Mouse (Mus musculus) G1E (cell line): ENCODE measurements around the gene D6Ertd527e. TPM values are rescaled to one million over a fixed set of nuclear protein-coding genes. Genes with fewer than 3 reads are reported as not detected.

ENCODE experiments used
- ATAC-seq: 2 replicates; pipeline ENCODE4 v1.8.0; 2016; ENCODE audit warnings: mild to moderate bottlenecking; ENCODE audit not compliant: insufficient number of reproducible peaks, poor library complexity, low FRiP score, severe bottlenecking; ENCODE audit errors: extremely low read depth
- DNase-seq: peaks from one replicate; pipeline ENCODE4 v3.0.0; 2012; ENCODE audit warnings: low spot score
- H3K27me3 ChIP-seq: 2 replicates; pipeline ENCODE4 v1.6.1; 2012; ENCODE audit warnings: mild to moderate bottlenecking, low read length, inconsistent platforms; ENCODE audit not compliant: insufficient read depth
- H3K36me3 ChIP-seq: replicated peaks from 2 replicates; pipeline ENCODE3; 2012; ENCODE audit warnings: mild to moderate bottlenecking, inconsistent platforms
- H3K4me1 ChIP-seq: 2 replicates; pipeline ENCODE4 v1.6.1; 2012; ENCODE audit warnings: low read depth, low read length, inconsistent platforms, mixed read lengths; ENCODE audit not compliant: insufficient read depth
- H3K4me3 ChIP-seq: 2 replicates; pipeline ENCODE4 v1.5.1; 2012; ENCODE audit warnings: low read depth, mild to moderate bottlenecking, inconsistent platforms, low read length, moderate library complexity, mixed read lengths
- H3K9me3 ChIP-seq: replicated peaks from 2 replicates; pipeline ENCODE4 v1.6.1; 2012; ENCODE audit warnings: inconsistent platforms
- CTCF ChIP-seq: IDR thresholded peaks from 2 replicates; pipeline ENCODE4 v1.5.1; 2012; ENCODE audit warnings: low read depth, low read length, inconsistent platforms, mixed read lengths
- GATA1 ChIP-seq: IDR thresholded peaks from 2 replicates; pipeline ENCODE4 v1.6.1; 2012; ENCODE audit warnings: borderline replicate concordance, low read length, inconsistent platforms, mixed read lengths
- GATA2 ChIP-seq: IDR thresholded peaks from 2 replicates; pipeline ENCODE4 v1.6.1; 2012; ENCODE audit warnings: low read depth, low read length, inconsistent platforms, borderline replicate concordance
- POLR2AphosphoS5 ChIP-seq: IDR thresholded peaks from 2 replicates; pipeline ENCODE4 v1.6.1; 2012; ENCODE audit warnings: low read depth, low read length, inconsistent platforms; ENCODE audit not compliant: insufficient replicate concordance
- TAL1 ChIP-seq: conservative IDR thresholded peaks from 2 replicates; pipeline ENCODE4 v1.6.1; 2012; ENCODE audit warnings: low read depth, low read length, inconsistent platforms, mixed read lengths
- polyA plus RNA-seq: library from polyadenylated mRNA; stranded (reverse); fragments of >175 nt; gene quantifications from 2 replicates; pipeline ENCODE4 v1.2.3, GENCODE M21; 2012
- total RNA-seq, 2 experiments: library from RNA; stranded (forward) in 1 of 2; stranded (reverse) in 1 of 2; fragments of 200-1000 nt in 1 of 2; fragments of >200 nt in 1 of 2; fragmentation: Nextera tagmentation in 1 of 2; gene quantifications; 2 replicates each; pipeline ENCODE4 v1.2.3; 2014 to 2017

The D6Ertd527e gene
- total and polyA plus RNA-seq, 3 experiments, result 0.14 to 0.16 TPM; not detected in 1

- H3K4me3 ChIP-seq, result no peak overlapping the region
- peaks cover 40% of the 10 kb centered on the region for H3K27me3 ChIP-seq
- no peaks in the 10 kb centered on the region for H3K36me3 ChIP-seq
- DNase-seq, result no peak
- TF ChIP-seq CTCF, result no peak
- no peak for TF ChIP-seq TAL1
- no peak for TF ChIP-seq GATA2
- H3K9me3 ChIP-seq, result peaks cover 5% of the 10 kb centered on the region; the same call in 1 of the 2 replicates
- H3K4me1 ChIP-seq, result no peaks in the 10 kb centered on the region
- no peak for ATAC-seq
Observed at GRCm38 (mm10) chr6:87130628-87131027, 26.1 kb downstream of the D6Ertd527e start.

GRCm38 (mm10) chr6:87131078-87131477 is 26.5 kb downstream of the D6Ertd527e start:
- no peak overlapping the region for H3K4me3 ChIP-seq
- H3K9me3 ChIP-seq, result peaks cover 5% of the 10 kb centered on the region; the same call in 1 of the 2 replicates
- no peaks in the 10 kb centered on the region for H3K4me1 ChIP-seq
- TF ChIP-seq CTCF (no peak), POLR2AphosphoS5 (no peak), TAL1 (no peak), GATA1 (no peak), GATA2 (no peak)
- ATAC-seq (no peak), DNase-seq (no peak)
- H3K36me3 ChIP-seq, result no peaks in the 10 kb centered on the region
- peaks cover 39% of the 10 kb centered on the region for H3K27me3 ChIP-seq

DNA sequence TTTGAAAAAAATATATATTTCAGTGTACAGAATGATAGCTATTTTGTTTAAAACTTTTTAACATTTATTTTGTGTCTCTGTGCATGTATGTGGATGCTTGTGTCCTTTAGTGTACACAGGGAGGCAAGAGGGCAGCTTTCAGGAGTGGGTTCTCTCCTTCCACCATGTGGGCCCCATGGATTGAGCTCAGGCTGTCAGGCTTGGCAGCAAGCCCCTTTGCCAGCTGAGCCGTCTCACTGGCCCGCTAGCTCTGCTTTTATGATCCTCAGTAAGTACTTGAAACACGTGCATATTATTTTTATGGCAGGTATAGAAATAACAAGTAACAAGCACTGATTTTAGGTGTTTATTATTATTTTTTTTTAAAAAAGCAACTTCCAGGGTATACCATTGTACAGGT is 29.0 kb downstream of the D6Ertd527e start:
- Histone ChIP-seq H3K4me3 (no peak overlapping the region), H3K27me3 (peaks cover 32% of the 10 kb centered on the region), H3K36me3 (no peaks in the 10 kb centered on the region), H3K4me1 (peaks cover 4% of the 10 kb centered on the region), H3K9me3 (peaks cover 5% of the 10 kb centered on the region; the same call in 1 of the 2 replicates)
- DNase-seq (no peak), ATAC-seq (no peak)
- no peak for TF ChIP-seq GATA1
- TF ChIP-seq CTCF, result no peak
- no peak for TF ChIP-seq GATA2
- TF ChIP-seq TAL1, result no peak
- TF ChIP-seq POLR2AphosphoS5, result no peak

GRCm38 (mm10) chr6:87133966-87134546 is 29.5 kb downstream of the D6Ertd527e start:
- H3K4me3 ChIP-seq, result no peak overlapping the region
- ATAC-seq (no peak), DNase-seq (no peak)
- H3K4me1 ChIP-seq, result peaks cover 7% of the 10 kb centered on the region
- no peak for TF ChIP-seq POLR2AphosphoS5
- no peak for TF ChIP-seq CTCF
- no peak for TF ChIP-seq GATA1
- no peak for TF ChIP-seq GATA2
- H3K27me3 ChIP-seq, result peaks cover 29% of the 10 kb centered on the region
- peaks cover 5% of the 10 kb centered on the region; the same call in 1 of the 2 replicates for H3K9me3 ChIP-seq
- H3K36me3 ChIP-seq, result no peaks in the 10 kb centered on the region

DNA sequence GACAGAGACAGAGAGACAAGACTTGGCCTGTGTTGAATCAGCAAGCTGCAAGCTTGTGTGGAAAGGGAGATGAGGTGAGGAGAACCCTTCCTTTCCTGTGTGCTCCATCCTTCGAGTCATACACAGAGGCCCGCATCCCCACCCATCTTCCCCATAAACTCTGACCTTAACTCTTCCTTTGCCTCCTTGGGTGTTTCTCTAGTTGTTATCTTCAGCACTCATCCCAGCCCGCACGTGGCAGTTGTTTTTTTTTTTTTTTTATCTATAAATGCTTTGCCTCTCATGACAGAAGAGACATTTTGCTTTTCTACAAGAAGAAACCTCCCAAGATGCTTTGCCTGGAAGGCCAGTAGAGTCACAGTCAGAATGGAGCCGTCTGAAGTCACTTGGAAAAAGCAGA is 33.9 kb downstream of the D6Ertd527e start:
- ATAC-seq, result no peak
- H3K36me3 ChIP-seq, result no peaks in the 10 kb centered on the region

DNA sequence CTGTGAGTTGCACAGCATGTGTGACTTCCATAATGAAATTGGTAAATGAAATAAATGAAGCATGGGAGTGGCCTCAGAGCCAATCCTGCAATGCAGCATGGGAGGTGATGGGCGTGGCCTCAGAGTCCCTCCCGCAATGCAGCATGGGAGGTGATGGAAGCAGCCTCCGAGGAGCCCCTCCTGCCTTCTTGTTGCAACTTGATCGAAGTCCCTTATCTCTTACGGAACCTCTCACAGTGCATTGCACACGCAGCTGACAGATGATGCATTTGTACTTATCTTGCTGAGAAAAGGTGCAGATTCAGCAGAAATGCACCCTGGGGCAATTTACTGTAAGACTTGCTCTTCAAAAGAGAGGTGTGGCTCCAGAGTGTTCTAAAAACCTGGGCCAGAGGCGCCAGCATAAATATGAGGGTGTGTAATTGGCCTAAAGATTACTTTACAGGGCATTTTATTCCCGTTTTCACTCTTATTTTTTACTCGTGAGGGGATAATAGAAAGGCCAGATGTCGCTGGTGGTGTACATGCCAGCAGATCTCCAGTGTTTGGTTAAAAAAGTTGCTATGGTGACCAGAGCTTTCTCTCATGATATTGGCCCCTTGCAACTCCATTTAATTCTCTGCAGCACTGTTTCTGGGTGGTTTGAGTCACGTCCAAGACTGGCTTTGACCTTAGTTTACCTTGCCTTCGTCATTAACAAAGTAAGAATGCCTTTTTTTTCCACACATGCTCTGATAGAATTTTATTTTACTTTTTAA is 35.4 kb downstream of the D6Ertd527e start:
- Histone ChIP-seq H3K27me3 (peaks cover 49% of the 10 kb centered on the region), H3K9me3 (no peaks in the 10 kb centered on the region), H3K36me3 (no peaks in the 10 kb centered on the region), H3K4me1 (peaks cover 13% of the 10 kb centered on the region), H3K4me3 (no peak overlapping the region)
- no peak for ATAC-seq
- TF ChIP-seq TAL1 (no peak), CTCF (no peak), GATA1 (no peak), POLR2AphosphoS5 (no peak), GATA2 (no peak)
- no peak for DNase-seq

More for the DNA sequence above, 33.9 kb downstream of the D6Ertd527e start:
- Histone ChIP-seq H3K4me3 (no peak overlapping the region), H3K27me3 (peaks cover 52% of the 10 kb centered on the region), H3K9me3 (no peaks in the 10 kb centered on the region), H3K4me1 (peaks cover 13% of the 10 kb centered on the region)
- no peak for TF ChIP-seq GATA2
- TF ChIP-seq GATA1, result no peak
- TF ChIP-seq POLR2AphosphoS5, result no peak
- TF ChIP-seq TAL1, result no peak
- TF ChIP-seq CTCF, result no peak
- DNase-seq, result no peak
